Mouse (Mus musculus) CD4-positive naive resting alpha-beta T cell, adult 57 days (primary cell): ENCODE data around the gene Sun5. TPM values are rescaled to one million over a fixed set of nuclear protein-coding genes. Genes with fewer than 3 reads are reported as not detected.

Source experiments
- total RNA-seq: library from RNA; stranded (reverse); gene quantifications from one replicate; pipeline ENCODE4 v1.2.4, GENCODE M21; 2023

The Sun5 gene
- not detected for total RNA-seq

GRCm38 (mm10) chr2:153870984-153871383 is at the start of gene Sun5:
TSS of gene Sun5 (minus strand) at chr2:153871084.

GRCm38 (mm10) chr2:153917930-153918329 is 47.0 kb upstream of the Sun5 start, which contains the start of gene Bpifb3:
TSS of gene Bpifb3 (plus strand) at chr2:153918230.

GRCm38 (mm10) chr2:153900088-153900487 is 29.2 kb upstream of the Sun5 start, which contains the start of gene Bpifb6:
TSS of gene Bpifb6 (plus strand) at chr2:153900388.

GRCm38 (mm10) chr2:153874745-153875144 is 3.9 kb upstream of the Sun5 start, which contains the start of gene Bpifb2:
TSS of gene Bpifb2 (plus strand) at chr2:153875045.

Other genes starting within 250 kb of the Sun5 start
- gene Commd7, start 238.3 kb downstream of the Sun5 start, total RNA-seq: 36.2 TPM
- gene Dnmt3b, start 221.6 kb downstream of the Sun5 start, total RNA-seq: 9.6 TPM
- gene Dnmt3c, start 174.4 kb downstream of the Sun5 start, total RNA-seq: not detected
- gene Mapre1, start 129.8 kb downstream of the Sun5 start, total RNA-seq: 132 TPM
- 0.65 TPM for gene Efcab8, start 91.2 kb downstream of the Sun5 start, total RNA-seq
- not detected for gene Bpifb2, start 4.0 kb upstream of the Sun5 start, total RNA-seq
- gene Bpifb6, start 29.3 kb upstream of the Sun5 start, total RNA-seq: not detected
- gene Bpifb3, start 47.1 kb upstream of the Sun5 start, total RNA-seq: not detected
- gene Bpifb4, start 67.1 kb upstream of the Sun5 start, total RNA-seq: not detected
- gene Bpifa6, start 103.9 kb upstream of the Sun5 start, total RNA-seq: not detected
- gene Bpifa2, start 137.2 kb upstream of the Sun5 start, total RNA-seq: not detected